Mouse (Mus musculus) embryonic facial prominence, embryonic 14.5 days (tissue): ENCODE measurements at regions not wholly inside any gene's neighbourhood (a gene's known extent, or its start where the extent isn't known, plus 50 kb on each side); places are given as distances from the start of the nearest gene placed in this dataset.

ENCODE experiments used
- ATAC-seq: fragments of 200-750 bp; cut with Nextera tagmentation; 2 replicates; pipeline ENCODE4 v1.8.0; 2017; ENCODE audit warnings: low read depth, moderate number of reproducible peaks, moderate TSS enrichment
- DNase-seq: peaks from one replicate; pipeline ENCODE4 v3.0.0-alpha.2; 2015; ENCODE audit warnings: low spot score
- H3K27ac ChIP-seq: fragments of 300-500 bp; sonication (generic); replicated peaks from 2 replicates; pipeline ENCODE4 v1.5.1; 2014; ENCODE audit warnings: low read depth, mild to moderate bottlenecking, low read length, moderate library complexity
- H3K27me3 ChIP-seq: fragments of 300-500 bp; sonication (generic); replicated peaks from 2 replicates; pipeline ENCODE4 v1.6.1; 2014; ENCODE audit warnings: low read length; ENCODE audit not compliant: control insufficient read depth, insufficient read depth
- H3K36me3 ChIP-seq: fragments of 300-500 bp; sonication (generic); 2 replicates; pipeline ENCODE4 v1.6.1; 2014; ENCODE audit warnings: low read length, mixed read lengths; ENCODE audit not compliant: control insufficient read depth, insufficient read depth
- H3K4me1 ChIP-seq: fragments of 300-500 bp; sonication (generic); 2 replicates; pipeline ENCODE4 v1.6.1; 2014; ENCODE audit warnings: antibody characterized with exemption, low read length; ENCODE audit not compliant: control insufficient read depth, insufficient read depth
- H3K4me2 ChIP-seq: fragments of 300-500 bp; sonication (generic); 2 replicates; pipeline ENCODE4 v1.6.1; 2014; ENCODE audit warnings: low read depth, mild to moderate bottlenecking, low read length, moderate library complexity, mixed read lengths
- H3K4me3 ChIP-seq: fragments of 300-500 bp; sonication (generic); 2 replicates; pipeline ENCODE4 v1.5.1; 2014; ENCODE audit warnings: low read depth, mild to moderate bottlenecking, low read length
- H3K9ac ChIP-seq: fragments of 300-500 bp; sonication (generic); 2 replicates; pipeline ENCODE4 v1.6.1; 2014; ENCODE audit warnings: low read depth, mild to moderate bottlenecking, low read length, moderate library complexity, mixed read lengths
- H3K9me3 ChIP-seq: fragments of 300-500 bp; sonication (generic); 2 replicates; pipeline ENCODE4 v1.6.1; 2016; ENCODE audit warnings: low read length; ENCODE audit not compliant: control insufficient read depth
- WGBS: fragments of 180-500 bp; shearing (Covaris S2); extraction: QIAGEN DNeasy Blood & Tissue Kit; methylation state at CpG from one replicate; pipeline ENCODE4 v1.1.7; 2014; 5-methylcytosine and 5-hydroxymethylcytosine counted together

DNA sequence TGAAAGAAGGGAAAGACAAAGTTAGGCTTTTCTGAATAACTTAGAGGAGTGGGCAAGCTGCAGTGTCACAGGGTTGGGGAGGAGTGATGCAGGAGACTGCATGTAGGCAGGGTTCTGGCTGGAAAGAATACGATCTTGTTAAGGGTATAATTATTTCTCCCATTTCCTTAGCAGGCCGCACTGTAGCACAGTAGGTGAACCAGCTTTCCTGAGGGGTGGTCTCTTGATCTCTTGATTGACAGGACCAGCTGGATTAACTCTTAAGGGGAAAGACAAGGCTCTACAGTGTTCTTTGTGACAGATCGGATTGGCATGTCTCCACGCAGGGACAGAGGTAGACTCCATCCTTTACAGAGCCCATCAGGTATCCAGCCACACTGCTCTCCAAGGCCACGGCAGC, 54.5 kb upstream of the Meis1 start:
- 49% methylated on average over 5 of the region's 5 CpGs for WGBS
- H3K27me3 ChIP-seq: no peaks in the 10 kb centered on the region
- no peak overlapping the region for H3K4me3 ChIP-seq
- ATAC-seq (no peak), DNase-seq (no peak)
- no peaks in the 10 kb centered on the region for H3K4me1 ChIP-seq
- H3K36me3 ChIP-seq: no peaks in the 10 kb centered on the region
- H3K4me2 ChIP-seq: no peak overlapping the region
- 0 out of 2 replicates have a peak, but pooled peaks cover 4% of the 10 kb centered on the region for H3K9me3 ChIP-seq
- no peak overlapping the region for H3K9ac ChIP-seq
- no peak overlapping the region for H3K27ac ChIP-seq

- DNase-seq: no peak
- H3K9me3 ChIP-seq: 0 out of 2 replicates have a peak, but pooled peaks cover 4% of the 10 kb centered on the region
- WGBS: 59% methylated on average over 11 of the region's 11 CpGs
Measured at GRCm38 (mm10) chr11:19073887-19074564, 55.2 kb upstream of the Meis1 start.

DNA sequence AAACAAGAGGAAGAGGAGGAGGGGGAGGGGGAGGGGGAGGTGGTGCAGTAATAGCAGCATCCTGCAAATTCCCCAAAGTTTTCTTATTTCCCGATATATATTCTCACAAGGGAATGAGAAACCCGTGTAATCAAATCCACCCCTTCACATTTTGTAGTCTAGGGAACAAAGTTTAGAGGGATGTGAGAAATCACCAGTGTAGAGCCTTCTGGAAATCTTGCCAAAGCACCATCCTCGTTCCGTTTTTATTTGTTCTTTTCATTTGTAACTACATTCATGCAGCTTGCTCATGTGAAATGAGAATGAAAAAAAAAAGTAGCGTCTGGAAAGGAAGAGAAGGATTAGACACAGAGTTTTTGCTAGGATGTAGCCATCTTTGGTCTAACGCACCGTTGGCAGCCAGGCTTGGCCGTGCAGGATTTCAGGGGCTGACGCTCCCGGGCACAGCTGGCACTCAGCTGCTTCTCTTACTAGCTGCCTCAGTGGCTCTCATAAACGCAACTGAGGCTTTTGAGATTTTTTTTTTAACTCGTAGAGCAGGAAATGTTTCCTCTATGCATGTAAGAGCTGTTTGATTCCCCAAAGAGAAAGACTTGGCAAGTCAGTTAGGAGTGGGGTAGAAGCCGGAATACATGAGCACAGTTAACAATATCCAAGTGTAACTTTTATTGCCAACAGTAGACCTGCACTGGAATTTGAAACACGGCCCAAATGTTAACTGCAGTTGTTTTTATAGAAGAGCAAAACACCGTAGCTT, 72.5 kb upstream of the Meis1 start:
- WGBS: 45% methylated on average over 15 of the region's 15 CpGs
- ATAC-seq (peak; percentile 44; the same call in 1 of the 2 replicates), DNase-seq (peak; percentile 75)
- Histone ChIP-seq H3K4me3 (peak overlapping the region; percentile 5; the same call in 1 of the 2 replicates), H3K36me3 (no peaks in the 10 kb centered on the region), H3K9ac (peak overlapping the region; percentile 34; the same call in 1 of the 2 replicates), H3K4me1 (peaks cover 11% of the 10 kb centered on the region; the same call in 1 of the 2 replicates), H3K27ac (peak overlapping the region; percentile 44), H3K27me3 (no peaks in the 10 kb centered on the region), H3K4me2 (peak overlapping the region; percentile 43), H3K9me3 (no peaks in the 10 kb centered on the region)

More at GRCm38 (mm10) chr11:19073887-19074564, 55.2 kb upstream of the Meis1 start:
- no peak for ATAC-seq
- Histone ChIP-seq H3K9ac (no peak overlapping the region), H3K4me2 (no peak overlapping the region), H3K4me1 (no peaks in the 10 kb centered on the region), H3K27me3 (no peaks in the 10 kb centered on the region), H3K36me3 (no peaks in the 10 kb centered on the region), H3K27ac (no peak overlapping the region), H3K4me3 (no peak overlapping the region)

DNA sequence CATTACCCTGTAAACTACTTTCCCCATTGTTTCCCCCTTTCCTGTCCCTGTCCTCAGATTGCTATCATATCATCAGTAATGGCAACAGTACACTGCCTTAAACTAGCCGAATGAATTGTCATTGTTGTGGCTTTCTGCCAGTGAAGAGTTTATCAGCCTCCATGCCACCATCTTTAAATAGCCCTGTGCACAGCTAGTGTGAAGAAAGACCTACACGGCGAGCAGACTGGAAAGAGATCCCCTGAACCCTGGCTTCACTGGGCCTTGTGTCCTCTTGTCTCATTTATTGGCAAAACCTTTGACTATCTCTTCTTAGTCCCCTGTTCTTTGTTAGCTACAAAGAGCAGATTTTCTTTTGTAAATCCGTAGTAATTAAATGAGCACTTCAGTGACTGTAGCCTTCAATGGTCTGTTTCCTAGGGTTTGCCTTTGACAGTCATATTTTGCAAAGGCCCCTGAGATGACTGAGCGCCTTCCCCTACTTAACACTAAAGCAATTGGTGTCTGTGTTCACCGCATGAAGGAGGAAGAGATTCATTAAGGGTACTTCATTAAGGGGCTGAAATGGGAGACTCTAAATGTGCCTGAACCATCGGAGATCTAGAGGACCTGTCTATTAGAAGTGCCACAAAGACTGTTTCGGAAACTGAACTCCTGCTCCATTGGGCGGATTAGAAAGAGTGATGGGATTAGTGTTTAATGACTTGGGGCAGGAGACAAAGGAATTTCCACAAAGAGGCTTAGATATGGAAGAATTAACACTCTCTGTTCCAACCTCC, 74.4 kb upstream of the Meis1 start:
- WGBS: 72% methylated on average over 9 of the region's 9 CpGs
- no peak overlapping the region for H3K4me3 ChIP-seq
- ATAC-seq (no peak), DNase-seq (no peak)
- no peak overlapping the region for H3K9ac ChIP-seq
- H3K36me3 ChIP-seq: no peaks in the 10 kb centered on the region
- no peaks in the 10 kb centered on the region for H3K27me3 ChIP-seq
- H3K9me3 ChIP-seq: no peaks in the 10 kb centered on the region
- no peak overlapping the region for H3K4me2 ChIP-seq
- peaks cover 11% of the 10 kb centered on the region; the same call in 1 of the 2 replicates for H3K4me1 ChIP-seq
- no peak overlapping the region for H3K27ac ChIP-seq

DNA sequence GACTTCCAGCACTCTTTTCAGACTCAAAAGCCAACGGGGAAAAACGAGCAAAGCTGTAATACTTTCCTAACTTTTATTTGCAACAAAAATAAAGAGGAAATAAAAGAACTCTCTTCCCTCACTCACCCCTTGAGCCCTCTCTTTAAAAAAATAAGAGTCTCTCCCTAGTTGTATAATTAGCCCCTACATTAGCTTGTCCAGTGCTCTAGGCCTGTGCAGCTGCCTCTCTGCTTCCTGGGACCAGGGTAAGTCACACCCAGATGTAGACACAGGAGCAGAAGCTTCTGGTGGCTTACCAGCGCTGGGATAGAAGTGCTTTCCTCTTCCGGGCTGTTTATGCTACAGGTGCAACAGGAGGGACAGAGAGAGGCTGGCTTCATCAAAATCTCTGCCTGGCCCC, 75.0 kb upstream of the Meis1 start:
- WGBS: 73% methylated on average over 4 of the region's 4 CpGs
- Histone ChIP-seq H3K27ac (no peak overlapping the region), H3K9ac (no peak overlapping the region), H3K4me1 (peaks cover 11% of the 10 kb centered on the region; the same call in 1 of the 2 replicates), H3K9me3 (no peaks in the 10 kb centered on the region), H3K4me2 (no peak overlapping the region), H3K27me3 (no peaks in the 10 kb centered on the region), H3K4me3 (no peak overlapping the region), H3K36me3 (no peaks in the 10 kb centered on the region)
- ATAC-seq (no peak), DNase-seq (no peak)

DNA sequence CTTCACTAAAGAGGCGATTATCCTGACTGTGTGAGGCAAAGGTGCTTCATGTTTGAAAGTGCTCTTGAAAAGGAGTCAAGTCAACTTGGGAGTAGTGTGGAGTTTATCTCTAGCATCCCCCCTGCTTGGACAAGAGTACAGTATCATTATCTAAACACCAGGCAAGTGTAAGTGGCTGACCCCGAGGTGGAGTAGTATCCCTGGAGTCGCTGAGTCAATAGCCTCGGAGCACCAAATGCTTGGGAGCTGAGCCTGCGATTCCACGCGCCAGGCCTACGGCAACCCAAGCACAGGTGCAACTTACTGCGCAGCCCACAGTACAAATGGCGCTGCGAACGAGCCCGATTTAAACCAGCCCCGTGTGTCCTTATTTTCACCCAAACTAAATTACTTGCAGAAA, 75.4 kb upstream of the Meis1 start:
- Histone ChIP-seq H3K9ac (no peak overlapping the region), H3K36me3 (no peaks in the 10 kb centered on the region), H3K9me3 (no peaks in the 10 kb centered on the region), H3K4me3 (no peak overlapping the region), H3K27me3 (no peaks in the 10 kb centered on the region), H3K4me1 (peaks cover 11% of the 10 kb centered on the region; the same call in 1 of the 2 replicates), H3K4me2 (no peak overlapping the region), H3K27ac (no peak overlapping the region)
- WGBS: 77% methylated on average over 14 of the region's 14 CpGs
- DNase-seq (no peak), ATAC-seq (no peak)

GRCm38 (mm10) chr11:19102981-19103568, 84.3 kb upstream of the Meis1 start:
- H3K4me1 ChIP-seq: no peaks in the 10 kb centered on the region

GRCm38 (mm10) chr11:19107180-19107579, 88.4 kb upstream of the Meis1 start:
- Histone ChIP-seq H3K27ac (no peak overlapping the region), H3K4me1 (peaks cover 12% of the 10 kb centered on the region; the same call in 1 of the 2 replicates), H3K4me3 (no peak overlapping the region), H3K4me2 (no peak overlapping the region), H3K9ac (no peak overlapping the region), H3K36me3 (no peaks in the 10 kb centered on the region), H3K9me3 (no peaks in the 10 kb centered on the region), H3K27me3 (no peaks in the 10 kb centered on the region)
- peak; percentile 74 for DNase-seq
- ATAC-seq: peak; percentile 31; the same call in 1 of the 2 replicates
- WGBS: 57% methylated on average over 6 of the region's 6 CpGs

More at GRCm38 (mm10) chr11:19102981-19103568, 84.3 kb upstream of the Meis1 start:
- DNase-seq (peak; percentile 80), ATAC-seq (peak; percentile 84)
- H3K4me3 ChIP-seq: no peak overlapping the region
- no peak overlapping the region for H3K9ac ChIP-seq
- no peak overlapping the region for H3K4me2 ChIP-seq
- H3K27me3 ChIP-seq: no peaks in the 10 kb centered on the region
- no peaks in the 10 kb centered on the region for H3K36me3 ChIP-seq
- WGBS: 37% methylated on average over 7 of the region's 7 CpGs
- no peak overlapping the region for H3K27ac ChIP-seq
- H3K9me3 ChIP-seq: no peaks in the 10 kb centered on the region
